Mouse (Mus musculus) midbrain, embryonic 14.5 days (tissue): ENCODE results near the gene Tenm2. TPM values are rescaled to one million over a fixed set of nuclear protein-coding genes. Genes with fewer than 3 reads are reported as not detected.

Experiments used
- ATAC-seq: fragments of 200-750 bp; cut with Nextera tagmentation; 2 replicates; pipeline ENCODE4 v1.8.0; 2017; ENCODE audit warnings: moderate number of reproducible peaks, moderate library complexity; ENCODE audit not compliant: low FRiP score, low TSS enrichment
- DNase-seq: peaks from one replicate; pipeline ENCODE4 v3.0.0-alpha.2; 2015
- H3K27ac ChIP-seq: fragments of 300-500 bp; sonication (generic); replicated peaks from 2 replicates; pipeline ENCODE4 v1.5.1; 2014; ENCODE audit warnings: mild to moderate bottlenecking, low read depth, low read length, moderate library complexity
- H3K27me3 ChIP-seq: fragments of 300-500 bp; sonication (generic); 2 replicates; pipeline ENCODE4 v1.6.1; 2014; ENCODE audit warnings: low read length, control low read depth, mixed read lengths; ENCODE audit not compliant: control insufficient read depth, insufficient read depth
- H3K36me3 ChIP-seq: fragments of 300-500 bp; sonication (generic); 2 replicates; pipeline ENCODE4 v1.6.1; 2014; ENCODE audit warnings: low read length, control low read depth; ENCODE audit not compliant: control insufficient read depth, insufficient read depth
- H3K4me1 ChIP-seq: fragments of 300-500 bp; sonication (generic); 2 replicates; pipeline ENCODE4 v1.6.1; 2014; ENCODE audit warnings: mild to moderate bottlenecking, antibody characterized with exemption, low read length, control low read depth; ENCODE audit not compliant: control insufficient read depth, insufficient read depth
- H3K4me2 ChIP-seq: fragments of 300-500 bp; sonication (generic); 2 replicates; pipeline ENCODE4 v1.6.1; 2014; ENCODE audit warnings: mild to moderate bottlenecking, low read length, moderate library complexity
- H3K4me3 ChIP-seq: fragments of 300-500 bp; sonication (generic); replicated peaks from 2 replicates; pipeline ENCODE4 v1.5.1; 2014; ENCODE audit warnings: low read depth, low read length
- H3K9ac ChIP-seq: fragments of 300-500 bp; sonication (generic); replicated peaks from 2 replicates; pipeline ENCODE4 v1.6.1; 2014; ENCODE audit warnings: mild to moderate bottlenecking, low read length, moderate library complexity
- H3K9me3 ChIP-seq: fragments of 300-500 bp; sonication (generic); 2 replicates; pipeline ENCODE4 v1.6.1; 2016; ENCODE audit warnings: low read length, control low read depth, mixed read lengths; ENCODE audit not compliant: control insufficient read depth
- WGBS: fragments of 180-500 bp; shearing (Covaris S2); extraction: QIAGEN DNeasy Blood & Tissue Kit; methylation state at CpG from one replicate; pipeline ENCODE4 v1.1.7; 2014; 5-methylcytosine and 5-hydroxymethylcytosine counted together
- polyA plus RNA-seq: library from polyadenylated mRNA; unstranded; fragments of >200 nt; fragmentation: Nextera tagmentation; extraction: Ambion mirVana; gene quantifications from 2 replicates; pipeline ENCODE4 v1.2.1, GENCODE M21; 2014

Gene Tenm2
- polyA plus RNA-seq, 1 experiment from 2014 or later, result 52.8 TPM

DNA sequence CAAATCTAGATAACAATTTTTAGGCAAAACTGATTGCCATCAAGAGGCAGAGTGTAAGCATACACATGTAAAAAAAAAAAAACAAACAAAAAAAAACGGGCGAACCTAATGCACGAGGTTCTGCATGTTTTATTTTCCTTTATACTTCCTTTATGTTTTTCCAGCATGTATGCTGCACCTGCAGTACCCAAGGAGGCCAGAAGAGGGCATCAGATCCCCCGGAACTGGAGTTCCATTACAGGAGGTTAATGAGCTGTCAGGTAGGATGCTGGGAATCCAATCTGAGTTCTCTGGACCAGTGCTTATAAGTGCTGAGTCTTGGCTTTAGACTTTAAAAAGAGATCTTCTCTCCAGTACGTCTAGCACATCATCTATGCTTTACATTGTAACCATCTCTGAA lies 189.1 kb downstream of the Tenm2 start:
- ATAC-seq, result no peak
- H3K9ac ChIP-seq, result no peak overlapping the region
- WGBS, result 72% methylated on average over 5 of the region's 5 CpGs

GRCm38 (mm10) chr11:37041259-37041658 lies 194.5 kb downstream of the Tenm2 start:
- Histone ChIP-seq H3K9me3 (no peaks in the 10 kb centered on the region), H3K4me2 (no peak overlapping the region), H3K36me3 (no peaks in the 10 kb centered on the region), H3K4me3 (no peak overlapping the region), H3K27me3 (no peaks in the 10 kb centered on the region), H3K4me1 (peaks cover 11% of the 10 kb centered on the region; the same call in 1 of the 2 replicates), H3K27ac (no peak overlapping the region), H3K9ac (no peak overlapping the region)
- no peak for DNase-seq
- ATAC-seq, result no peak
- 71% methylated on average over 4 of the region's 4 CpGs for WGBS

More for the DNA sequence above, 189.1 kb downstream of the Tenm2 start:
- Histone ChIP-seq H3K9me3 (no peaks in the 10 kb centered on the region), H3K27me3 (no peaks in the 10 kb centered on the region), H3K4me3 (no peak overlapping the region), H3K4me2 (no peak overlapping the region), H3K4me1 (0 out of 2 replicates have a peak, but pooled peaks cover 8% of the 10 kb centered on the region), H3K27ac (no peak overlapping the region), H3K36me3 (no peaks in the 10 kb centered on the region)
- no peak for DNase-seq

GRCm38 (mm10) chr11:37039283-37039682 lies 196.5 kb downstream of the Tenm2 start:
- H3K27ac ChIP-seq, result no peak overlapping the region
- no peaks in the 10 kb centered on the region for H3K36me3 ChIP-seq
- DNase-seq (no peak), ATAC-seq (no peak)
- no peak overlapping the region for H3K9ac ChIP-seq
- H3K4me1 ChIP-seq, result peaks cover 11% of the 10 kb centered on the region; the same call in 1 of the 2 replicates
- WGBS, result 88% methylated on average over 3 of the region's 3 CpGs
- no peak overlapping the region for H3K4me2 ChIP-seq
- H3K27me3 ChIP-seq, result no peaks in the 10 kb centered on the region
- no peaks in the 10 kb centered on the region for H3K9me3 ChIP-seq
- no peak overlapping the region for H3K4me3 ChIP-seq

DNA sequence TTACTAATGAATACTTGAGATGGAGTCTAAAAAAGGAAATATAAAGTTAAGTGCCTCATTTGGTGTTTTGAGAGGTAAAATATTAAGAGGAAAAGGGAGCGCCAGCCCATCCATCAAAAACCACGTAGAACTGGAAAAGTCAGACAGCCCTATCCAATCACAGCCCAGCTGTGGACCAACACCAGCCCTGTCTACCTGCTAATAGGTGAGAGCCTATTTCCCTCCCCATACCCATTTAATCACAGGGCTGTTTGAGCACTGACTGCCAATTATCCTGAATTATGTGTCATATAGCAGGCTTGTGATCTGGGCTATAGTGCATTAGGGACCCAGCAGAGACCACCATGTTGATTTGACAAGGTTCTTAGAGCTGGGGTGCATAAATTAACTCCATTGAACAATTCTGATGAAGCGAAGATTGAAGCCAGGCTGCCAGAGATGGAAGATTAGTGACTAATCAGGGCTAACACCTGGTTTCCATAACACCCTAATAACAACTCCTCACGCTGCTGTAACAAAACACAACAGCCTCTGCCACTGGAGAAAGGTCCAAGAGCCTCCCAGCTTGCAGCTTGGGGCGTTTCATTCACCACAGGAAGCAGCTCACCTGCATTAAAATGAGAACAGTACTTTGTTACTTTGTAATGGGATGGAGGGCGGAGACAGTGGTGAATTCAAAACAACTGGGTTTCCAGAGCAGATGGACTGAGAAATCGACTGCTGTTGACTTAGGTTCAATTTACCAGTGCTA lies 204.3 kb downstream of the Tenm2 start:
- DNase-seq (no peak), ATAC-seq (no peak)
- WGBS, result 47% methylated on average over 7 of the region's 7 CpGs
- H3K9me3 ChIP-seq, result no peaks in the 10 kb centered on the region
- H3K4me2 ChIP-seq, result no peak overlapping the region
- H3K4me3 ChIP-seq, result no peak overlapping the region
- H3K4me1 ChIP-seq, result no peaks in the 10 kb centered on the region
- no peaks in the 10 kb centered on the region for H3K36me3 ChIP-seq
- no peaks in the 10 kb centered on the region for H3K27me3 ChIP-seq
- no peak overlapping the region for H3K27ac ChIP-seq
- H3K9ac ChIP-seq, result no peak overlapping the region

GRCm38 (mm10) chr11:37011900-37012299 lies 223.9 kb downstream of the Tenm2 start:
- H3K9me3 ChIP-seq, result no peaks in the 10 kb centered on the region
- WGBS, result 76% methylated on average over 1 of the region's 1 CpGs

GRCm38 (mm10) chr11:37009243-37009642 lies 226.5 kb downstream of the Tenm2 start:
- no peak for DNase-seq

More at GRCm38 (mm10) chr11:37011900-37012299, 223.9 kb downstream of the Tenm2 start:
- Histone ChIP-seq H3K4me1 (no peaks in the 10 kb centered on the region), H3K27me3 (no peaks in the 10 kb centered on the region), H3K36me3 (no peaks in the 10 kb centered on the region), H3K4me3 (no peak overlapping the region), H3K9ac (no peak overlapping the region), H3K4me2 (no peak overlapping the region), H3K27ac (no peak overlapping the region)
- ATAC-seq (no peak), DNase-seq (no peak)

GRCm38 (mm10) chr11:36997668-36998067 lies 238.1 kb downstream of the Tenm2 start:
- Histone ChIP-seq H3K27me3 (no peaks in the 10 kb centered on the region), H3K9ac (no peak overlapping the region), H3K36me3 (no peaks in the 10 kb centered on the region), H3K4me1 (no peaks in the 10 kb centered on the region), H3K9me3 (no peaks in the 10 kb centered on the region), H3K27ac (no peak overlapping the region), H3K4me2 (no peak overlapping the region), H3K4me3 (no peak overlapping the region)
- no peak for ATAC-seq
- 64% methylated on average over 3 of the region's 3 CpGs for WGBS
- no peak for DNase-seq

More at GRCm38 (mm10) chr11:37009243-37009642, 226.5 kb downstream of the Tenm2 start:
- Histone ChIP-seq H3K4me2 (no peak overlapping the region), H3K36me3 (no peaks in the 10 kb centered on the region), H3K9ac (no peak overlapping the region), H3K4me1 (no peaks in the 10 kb centered on the region), H3K27me3 (no peaks in the 10 kb centered on the region), H3K9me3 (no peaks in the 10 kb centered on the region), H3K27ac (no peak overlapping the region), H3K4me3 (no peak overlapping the region)
- 82% methylated on average over 1 of the region's 1 CpGs for WGBS
- no peak for ATAC-seq

GRCm38 (mm10) chr11:36990895-36991294 lies 244.9 kb downstream of the Tenm2 start:
- 86% methylated on average over 3 of the region's 3 CpGs for WGBS
- DNase-seq, result no peak
- Histone ChIP-seq H3K9ac (no peak overlapping the region), H3K4me1 (peaks cover 10% of the 10 kb centered on the region; the same call in 1 of the 2 replicates), H3K36me3 (no peaks in the 10 kb centered on the region), H3K4me2 (no peak overlapping the region), H3K9me3 (no peaks in the 10 kb centered on the region), H3K4me3 (no peak overlapping the region), H3K27me3 (no peaks in the 10 kb centered on the region), H3K27ac (no peak overlapping the region)
- ATAC-seq, result no peak
